Mouse (Mus musculus) retina, postnatal 7 days (tissue): ENCODE data around the gene Rbms2.
A peak's percentile ranks its signal among the peaks of the same experiment; 100 is the strongest.
"Not testable (repeated sequence)": the region's sequence is repeated elsewhere in the genome, so short reads cannot be mapped to it uniquely, and the experiment has no call there.

ENCODE experiments used
- DNase-seq: peaks from one replicate; pipeline ENCODE4 v3.0.0-alpha.2; 2012; ENCODE audit warnings: low read depth, low spot score

The Rbms2 gene

DNA sequence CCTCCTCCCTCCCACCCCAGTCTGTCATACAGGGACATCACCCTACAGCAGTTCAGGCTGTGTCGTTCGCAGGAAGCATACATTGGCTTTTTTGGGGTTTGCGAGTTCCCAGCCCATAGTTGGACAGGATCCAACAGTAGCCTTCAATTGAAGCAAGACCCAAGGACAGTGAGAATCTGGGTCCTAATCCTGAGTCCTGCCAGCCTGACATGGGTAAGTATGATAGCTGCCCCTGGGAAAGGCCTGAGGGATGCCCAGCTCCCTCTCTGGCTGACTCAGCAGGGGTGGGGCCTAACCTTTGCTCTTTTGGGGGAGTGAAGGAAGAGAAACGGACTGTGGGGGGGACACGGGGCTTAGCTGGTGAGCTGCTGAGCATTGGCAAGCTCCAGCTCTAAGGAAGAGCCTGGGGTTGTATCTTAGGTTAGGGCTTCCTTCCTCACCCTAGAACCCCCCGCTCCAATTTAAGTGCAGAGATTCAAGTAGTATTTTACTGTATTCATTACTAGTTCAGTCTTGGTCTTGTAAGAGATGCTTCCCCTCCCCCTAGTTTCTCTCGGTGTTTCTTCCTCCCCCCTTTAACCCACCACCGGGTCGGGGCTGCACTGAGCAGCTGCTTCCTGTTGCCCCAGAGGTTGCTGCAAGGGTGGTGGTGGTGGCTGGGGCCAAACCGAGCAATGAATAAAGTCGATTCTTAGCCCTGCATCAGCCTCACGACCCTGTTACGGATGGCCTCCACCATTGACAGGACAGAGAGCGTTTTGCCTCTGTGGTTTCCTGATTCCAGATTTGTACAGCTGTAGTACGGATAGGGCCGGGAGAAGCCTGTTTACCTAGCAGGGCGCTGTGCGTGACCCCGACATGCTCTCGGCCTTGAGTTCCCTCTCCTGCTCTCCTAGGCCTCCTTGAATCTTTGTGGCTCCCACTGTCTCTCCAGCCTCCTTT lies 88.3 kb downstream of the Rbms2 start, which contains the start of gene Baz2a:
TSS of gene Baz2a (plus strand) at position 14 of the 942 bp plus-strand sequence.
- DNase-seq: no peak

DNA sequence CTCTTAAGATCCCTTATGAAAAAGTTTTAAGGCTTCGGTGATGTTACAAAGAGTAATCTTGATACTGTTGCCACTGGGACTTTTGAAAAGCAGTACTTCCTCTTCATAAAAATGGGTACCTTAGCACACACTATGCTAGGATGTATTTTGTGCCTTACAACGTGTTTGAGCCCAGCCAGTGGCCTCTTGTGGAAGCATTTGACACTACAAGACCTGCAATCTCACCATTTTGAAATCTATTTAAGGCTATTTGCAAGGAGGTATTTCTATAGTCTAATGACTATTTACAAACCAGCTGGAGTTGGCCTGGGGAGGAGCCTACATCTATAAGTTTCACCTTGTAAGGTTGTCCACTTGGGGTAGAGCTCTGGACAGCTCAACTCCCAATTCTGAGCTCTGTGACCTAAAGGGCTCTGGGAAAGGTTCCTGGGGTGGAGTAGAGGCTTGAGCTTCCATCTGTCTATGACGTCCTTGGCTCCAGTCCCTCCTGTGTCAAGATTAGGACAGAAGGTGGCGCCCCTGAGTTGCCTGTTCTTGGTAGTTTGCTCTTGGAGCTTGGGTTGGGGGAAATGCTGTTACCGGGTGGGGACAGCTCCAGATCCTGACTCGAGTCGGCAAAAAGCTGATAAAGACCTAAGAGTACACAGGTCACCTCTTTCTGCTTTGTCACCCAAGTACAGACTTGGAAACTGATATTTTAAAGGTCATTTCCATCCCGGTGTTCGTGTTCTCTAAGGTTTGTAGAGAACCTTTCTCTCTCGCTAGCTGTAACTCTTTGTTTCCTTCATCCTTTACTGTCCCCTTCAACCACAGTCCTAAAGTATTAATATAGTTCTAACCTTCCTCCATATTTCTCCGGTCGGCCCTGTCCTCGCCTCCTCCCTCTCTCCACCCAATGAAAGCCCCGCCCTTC lies 89.2 kb downstream of the Rbms2 start:
- DNase-seq: peak; percentile 85

DNA sequence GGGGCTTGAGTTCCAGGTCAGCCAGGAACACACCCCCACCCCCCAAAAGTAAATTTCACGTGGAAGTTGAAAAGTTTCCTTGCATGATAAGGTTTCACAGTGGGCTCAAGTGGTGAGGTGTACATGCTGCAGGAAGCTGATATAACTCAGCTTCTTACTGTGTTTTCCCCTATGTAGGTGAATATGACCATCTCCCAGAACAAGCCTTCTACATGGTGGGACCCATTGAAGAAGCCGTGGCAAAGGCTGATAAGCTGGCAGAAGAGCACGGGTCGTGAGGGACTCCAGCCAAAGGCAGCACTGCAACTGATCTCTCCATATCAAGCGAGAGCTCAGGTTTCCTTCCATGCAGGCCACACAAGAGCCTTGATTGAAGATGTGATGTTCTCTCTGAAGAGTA lies 90.3 kb downstream of the Rbms2 start:
- no peak for DNase-seq

DNA sequence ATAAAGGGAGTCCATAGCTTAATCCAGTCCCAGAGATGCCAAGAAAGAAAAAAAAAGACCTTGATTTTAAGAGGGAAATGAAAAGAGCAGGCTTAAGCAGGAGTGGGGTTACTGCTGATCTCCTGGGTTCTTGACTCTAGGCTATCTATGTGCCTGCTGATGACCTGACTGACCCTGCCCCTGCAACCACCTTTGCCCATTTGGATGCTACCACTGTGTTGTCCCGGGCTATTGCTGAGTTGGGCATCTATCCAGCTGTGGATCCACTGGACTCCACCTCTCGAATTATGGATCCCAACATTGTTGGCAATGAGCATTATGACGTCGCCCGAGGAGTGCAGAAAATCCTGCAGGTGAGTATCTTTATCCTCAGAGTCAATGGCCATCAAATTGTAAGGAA lies 91.9 kb downstream of the Rbms2 start:
- no peak for DNase-seq

DNA sequence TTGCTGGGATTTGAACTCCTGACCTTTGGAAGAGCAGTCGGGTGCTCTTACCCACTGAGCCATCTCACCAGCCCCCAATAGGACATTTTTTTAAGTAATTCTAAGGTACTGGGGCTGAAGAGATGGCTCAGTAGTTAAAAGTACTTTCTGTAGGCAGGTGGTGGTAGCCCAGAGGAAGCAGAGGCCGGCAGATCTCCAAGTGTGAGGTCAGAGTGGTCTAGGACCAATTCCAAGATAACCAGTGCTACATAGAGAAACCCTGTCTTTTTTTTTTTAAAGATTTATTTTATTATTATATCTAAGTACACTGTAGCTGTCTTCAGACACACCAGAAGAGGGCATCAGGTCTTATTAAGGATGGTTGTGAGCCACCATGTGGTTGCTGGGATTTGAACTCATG lies 92.9 kb downstream of the Rbms2 start:
- not testable (repeated sequence) for DNase-seq

DNA sequence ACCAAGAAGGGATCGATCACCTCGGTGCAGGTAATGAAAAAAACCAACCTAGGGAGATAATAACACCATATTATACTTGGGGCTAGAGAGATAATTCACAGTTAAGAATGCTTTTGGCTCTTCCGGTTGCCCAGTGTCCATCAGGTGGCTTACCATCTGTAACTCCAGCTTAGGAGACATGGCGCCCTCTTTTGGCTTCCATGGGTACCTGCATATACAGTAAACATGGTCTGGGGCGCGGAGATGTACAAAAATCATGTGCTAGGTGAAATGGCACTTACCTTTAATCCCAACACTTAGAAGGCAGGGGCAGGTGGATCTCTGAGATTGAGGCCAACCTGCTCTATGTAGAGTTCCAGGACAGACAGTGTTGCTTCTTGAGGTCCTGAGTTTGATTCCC lies 93.7 kb downstream of the Rbms2 start:
- no peak for DNase-seq

DNA sequence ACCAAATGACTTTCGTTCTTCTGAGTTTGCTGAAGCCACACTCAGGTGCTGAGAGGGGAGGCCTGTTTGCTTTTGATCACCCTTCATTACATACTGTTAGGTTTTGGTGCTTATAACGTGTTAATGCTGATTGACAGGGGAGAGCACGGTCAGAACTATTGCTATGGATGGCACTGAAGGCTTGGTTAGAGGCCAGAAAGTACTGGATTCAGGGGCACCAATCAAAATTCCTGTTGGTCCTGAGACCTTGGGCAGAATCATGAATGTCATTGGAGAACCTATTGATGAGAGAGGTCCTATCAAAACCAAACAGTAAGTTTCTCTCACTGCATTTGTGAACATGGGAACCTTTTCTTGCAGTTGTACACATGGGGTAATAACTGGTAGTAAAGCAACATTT lies 95.9 kb downstream of the Rbms2 start:
- no peak for DNase-seq

DNA sequence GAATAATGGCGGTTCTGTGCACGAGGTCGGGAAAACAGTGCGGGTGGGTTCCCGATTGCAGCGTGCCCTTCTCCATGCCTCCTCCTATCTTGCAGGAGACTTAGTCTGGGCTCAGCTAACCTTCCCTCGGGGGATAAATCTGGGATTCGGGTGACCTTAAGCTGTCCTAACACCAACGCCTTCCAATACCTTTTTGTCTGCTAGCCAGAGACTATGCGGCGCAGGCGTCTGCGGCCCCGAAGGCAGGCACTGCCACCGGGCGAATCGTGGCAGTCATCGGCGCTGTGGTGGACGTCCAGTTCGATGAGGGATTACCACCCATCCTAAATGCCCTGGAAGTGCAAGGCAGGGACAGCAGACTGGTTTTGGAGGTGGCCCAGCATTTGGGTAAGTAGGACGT lies 96.4 kb downstream of the Rbms2 start:
- DNase-seq: no peak

DNA sequence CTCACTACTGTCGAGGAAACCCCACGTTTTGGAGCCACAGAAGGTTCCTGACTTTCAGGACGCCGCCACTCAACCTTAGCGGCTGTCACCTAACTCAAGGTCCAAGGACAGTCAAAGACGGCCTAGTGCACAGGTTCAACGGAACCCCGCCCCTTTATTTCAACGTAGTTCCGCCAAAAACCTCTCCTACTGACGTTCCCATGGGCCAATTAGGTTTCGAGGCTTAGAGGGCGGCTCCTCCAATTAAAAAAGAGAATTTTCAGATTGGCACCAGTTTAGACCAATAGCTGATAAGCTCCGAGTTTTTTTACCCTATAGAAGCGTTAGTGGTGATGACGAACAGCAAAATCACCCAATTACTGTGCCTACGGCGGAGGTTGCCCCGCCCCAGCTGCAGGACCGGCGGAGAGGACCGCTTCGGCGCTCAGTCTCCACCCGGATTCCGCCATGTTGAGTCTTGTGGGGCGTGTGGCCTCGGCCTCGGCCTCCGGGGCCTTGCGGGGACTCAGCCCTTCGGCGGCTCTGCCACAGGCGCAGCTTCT lies 97.1 kb downstream of the Rbms2 start, which contains the start of gene Atp5b:
TSS of gene Atp5b (plus strand) at position 394 of the 542 bp plus-strand sequence.
- peak; percentile 100 for DNase-seq

DNA sequence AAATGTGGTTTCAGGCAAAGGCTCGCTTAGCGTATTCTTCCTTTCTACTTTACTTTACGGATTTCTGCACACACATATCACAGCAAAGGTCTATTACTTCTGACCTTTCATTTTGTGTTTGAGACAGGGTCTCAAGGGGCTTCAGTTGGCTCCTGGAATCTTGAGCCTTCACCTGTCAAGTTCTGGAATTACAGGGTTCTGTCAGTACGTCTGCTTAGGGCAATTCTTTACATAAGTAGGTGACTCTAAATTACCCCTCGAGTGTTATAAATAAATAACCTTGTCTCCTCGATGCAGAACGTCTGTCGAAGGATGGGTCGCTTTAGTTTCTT lies 97.7 kb downstream of the Rbms2 start:
- no peak for DNase-seq

DNA sequence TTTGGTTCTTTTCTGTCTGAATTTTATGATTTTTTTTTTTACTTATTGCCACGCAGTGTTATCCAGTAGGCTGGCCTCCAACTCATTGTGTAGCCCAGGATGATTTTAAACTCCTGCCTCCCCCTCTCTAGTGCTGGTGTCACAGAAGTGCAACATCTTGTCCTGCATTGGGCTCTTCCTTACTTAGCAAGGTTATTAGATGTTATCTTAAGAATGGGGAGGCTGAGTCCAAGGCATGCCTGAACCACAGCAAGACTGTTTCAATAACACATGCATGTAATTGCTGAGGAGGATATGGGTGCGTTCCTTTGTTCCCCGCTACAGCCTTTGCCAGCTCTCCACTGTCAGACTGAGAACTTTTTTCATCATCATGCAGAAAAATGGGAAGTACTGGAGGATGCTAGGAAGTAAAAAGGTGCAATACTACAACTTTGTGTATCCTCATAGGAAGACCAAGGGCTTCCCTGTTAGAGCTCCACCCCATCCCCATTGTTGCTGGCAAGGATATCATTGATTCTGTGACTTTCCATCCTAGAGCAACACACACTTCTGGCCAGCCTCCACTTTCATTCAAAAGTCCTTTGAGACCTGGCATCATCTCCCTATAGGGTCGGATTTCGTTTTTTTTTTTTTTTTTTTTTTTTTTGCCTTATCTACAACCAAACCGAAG lies 98.2 kb downstream of the Rbms2 start:
- no peak for DNase-seq
